Mouse (Mus musculus): ENCODE measurements at regions not wholly inside any gene's neighbourhood (a gene's known extent, or its start where the extent isn't known, plus 50 kb on each side); places are given as distances from the start of the nearest gene placed in this dataset.

DNA sequence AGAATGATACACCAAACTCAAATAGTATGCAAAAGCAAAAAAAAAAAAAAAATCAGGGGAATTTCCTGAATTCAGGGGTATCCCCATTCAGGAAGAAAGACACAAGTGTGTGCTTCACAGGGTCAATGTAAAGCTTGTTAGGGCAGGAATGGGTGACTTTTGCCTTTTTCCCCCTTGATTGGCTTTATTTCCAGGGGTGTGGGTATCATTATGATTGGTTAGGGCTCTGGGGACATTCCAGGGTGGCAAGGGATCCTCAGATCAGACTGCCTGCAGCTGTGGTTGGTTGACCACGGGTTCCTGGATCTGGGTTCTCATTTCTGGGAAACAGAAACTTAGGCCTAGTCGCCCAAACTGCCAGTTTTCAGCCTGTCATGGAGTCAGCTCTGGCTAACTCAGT lies 73.4 kb upstream of the Kdr start:
- ATAC-seq (no peak), DNase-seq (no peak)
- Histone ChIP-seq H3K4me3 (ENCODE audit: low read depth, low read length) (no peak overlapping the region), H3K9me3 (ENCODE audit: low read length) (no peaks in the 10 kb centered on the region), H3K27me3 (ENCODE audit: insufficient read depth, low read length) (no peaks in the 10 kb centered on the region), H3K4me2 (ENCODE audit: low read depth) (no peak overlapping the region), H3K36me3 (ENCODE audit: insufficient read depth) (no peaks in the 10 kb centered on the region), H3K4me1 (ENCODE audit: insufficient read depth) (no peaks in the 10 kb centered on the region), H3K9ac (no peak overlapping the region), H3K27ac (ENCODE audit: low read depth, low read length) (no peak overlapping the region)
- no peak for TF ChIP-seq CTCF (IDR thresholded peaks at IDR 0.05; ENCODE audit: low read depth)
- WGBS, result 82% methylated on average over 2 of the region's 2 CpGs

DNA sequence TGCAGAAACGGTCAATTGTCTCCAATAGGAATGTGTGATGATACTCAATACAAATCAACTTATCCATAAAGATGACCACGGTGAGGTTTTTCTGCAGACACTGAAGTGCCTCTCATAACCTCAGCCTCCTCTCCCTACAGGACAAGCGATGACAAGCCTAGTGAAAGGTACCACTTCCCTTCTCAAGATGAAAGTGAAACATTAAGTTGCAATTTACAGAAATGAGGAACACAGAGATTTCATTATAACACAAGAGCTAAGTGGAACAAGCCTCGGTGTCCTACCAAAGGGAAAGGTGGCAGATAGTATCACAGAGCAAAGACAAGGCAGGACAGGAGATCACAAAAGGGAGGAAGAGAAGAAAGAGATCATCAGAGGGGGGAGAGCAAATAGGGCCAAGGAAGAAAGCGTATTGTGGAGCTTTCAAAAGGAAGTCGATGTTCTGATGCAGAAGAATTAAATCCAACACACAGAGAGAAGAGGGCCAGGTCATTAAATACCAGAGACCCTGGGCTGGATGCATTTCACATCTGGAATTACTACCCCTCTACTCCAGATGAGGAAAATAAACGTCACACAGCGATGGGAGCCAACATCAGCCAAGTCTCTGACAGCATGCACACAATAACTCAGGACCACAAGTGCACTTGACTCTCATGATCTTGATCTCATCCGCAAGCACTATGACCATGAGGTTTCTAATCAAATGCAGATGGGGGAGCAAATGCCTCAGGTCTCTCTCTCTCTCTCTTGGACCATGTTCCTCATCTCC lies 70.0 kb upstream of the Kdr start:
- no peak for TF ChIP-seq CTCF (IDR thresholded peaks at IDR 0.05; ENCODE audit: low read depth)
- Histone ChIP-seq H3K4me2 (ENCODE audit: low read depth) (no peak overlapping the region), H3K4me1 (ENCODE audit: insufficient read depth) (no peaks in the 10 kb centered on the region), H3K27ac (ENCODE audit: low read depth, low read length) (no peak overlapping the region), H3K9ac (no peak overlapping the region), H3K27me3 (ENCODE audit: insufficient read depth, low read length) (no peaks in the 10 kb centered on the region), H3K36me3 (ENCODE audit: insufficient read depth) (no peaks in the 10 kb centered on the region), H3K9me3 (ENCODE audit: low read length) (no peaks in the 10 kb centered on the region), H3K4me3 (ENCODE audit: low read depth, low read length) (no peak overlapping the region)
- DNase-seq (no peak), ATAC-seq (no peak)
- WGBS, result 83% methylated on average over 9 of the region's 9 CpGs

DNA sequence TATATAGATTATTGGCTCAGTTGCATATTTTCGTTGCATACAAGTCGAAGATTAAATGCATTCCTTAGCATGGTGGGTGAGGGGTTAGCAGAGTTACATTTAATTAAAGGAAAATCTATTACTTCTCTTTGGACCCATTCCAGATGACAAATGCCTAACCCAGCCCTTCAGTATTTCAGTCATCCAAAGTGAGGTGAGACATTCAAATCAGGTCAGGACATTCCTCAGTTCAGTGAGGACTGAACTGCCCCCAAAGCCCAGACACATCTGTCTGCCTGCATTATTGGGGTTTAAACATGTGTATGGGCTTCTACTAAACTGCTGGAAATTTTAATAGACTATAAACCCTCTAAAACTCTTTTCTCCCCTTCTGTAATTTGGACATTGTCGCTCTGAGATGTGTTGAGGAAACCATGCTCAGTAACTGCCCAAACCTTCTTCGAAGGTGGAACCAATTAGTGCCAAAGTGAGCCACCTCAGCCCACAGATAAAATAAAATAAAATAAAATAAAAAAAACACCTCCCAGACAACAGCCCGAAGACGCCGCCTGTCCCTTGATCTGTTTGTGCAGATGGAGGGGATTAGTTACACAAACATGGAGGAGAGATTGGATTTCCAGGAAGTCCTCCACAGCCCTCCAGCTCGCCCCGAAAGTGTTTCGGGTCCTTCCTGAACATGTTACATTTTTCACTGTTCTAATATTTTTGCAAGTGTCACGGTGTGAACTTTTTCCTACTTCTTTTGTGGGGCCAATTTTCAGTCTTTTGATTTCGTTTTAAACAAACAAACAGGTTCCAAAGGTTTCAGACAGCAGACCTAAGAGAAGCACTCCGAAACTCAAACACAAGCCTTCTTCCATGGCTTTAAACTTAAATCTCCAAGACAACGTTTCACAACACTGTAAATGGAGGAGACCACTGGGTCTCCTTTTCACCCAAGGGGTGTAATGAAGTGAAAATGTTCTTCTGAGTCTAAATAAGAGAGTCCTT lies 65.6 kb upstream of the Kdr start:
- no peaks in the 10 kb centered on the region for H3K27me3 ChIP-seq (ENCODE audit: insufficient read depth, low read length)
- no peak for TF ChIP-seq CTCF (IDR thresholded peaks at IDR 0.05; ENCODE audit: low read depth)
- no peak overlapping the region for H3K4me3 ChIP-seq (ENCODE audit: low read depth, low read length)
- no peak overlapping the region for H3K9ac ChIP-seq
- H3K4me2 ChIP-seq (ENCODE audit: low read depth), result no peak overlapping the region
- ATAC-seq, result no peak
- H3K36me3 ChIP-seq (ENCODE audit: insufficient read depth), result no peaks in the 10 kb centered on the region
- H3K9me3 ChIP-seq (ENCODE audit: low read length), result no peaks in the 10 kb centered on the region
- 86% methylated on average over 14 of the region's 14 CpGs for WGBS
- H3K4me1 ChIP-seq (ENCODE audit: insufficient read depth), result no peaks in the 10 kb centered on the region
- DNase-seq, result no peak
- no peak overlapping the region for H3K27ac ChIP-seq (ENCODE audit: low read depth, low read length)

DNA sequence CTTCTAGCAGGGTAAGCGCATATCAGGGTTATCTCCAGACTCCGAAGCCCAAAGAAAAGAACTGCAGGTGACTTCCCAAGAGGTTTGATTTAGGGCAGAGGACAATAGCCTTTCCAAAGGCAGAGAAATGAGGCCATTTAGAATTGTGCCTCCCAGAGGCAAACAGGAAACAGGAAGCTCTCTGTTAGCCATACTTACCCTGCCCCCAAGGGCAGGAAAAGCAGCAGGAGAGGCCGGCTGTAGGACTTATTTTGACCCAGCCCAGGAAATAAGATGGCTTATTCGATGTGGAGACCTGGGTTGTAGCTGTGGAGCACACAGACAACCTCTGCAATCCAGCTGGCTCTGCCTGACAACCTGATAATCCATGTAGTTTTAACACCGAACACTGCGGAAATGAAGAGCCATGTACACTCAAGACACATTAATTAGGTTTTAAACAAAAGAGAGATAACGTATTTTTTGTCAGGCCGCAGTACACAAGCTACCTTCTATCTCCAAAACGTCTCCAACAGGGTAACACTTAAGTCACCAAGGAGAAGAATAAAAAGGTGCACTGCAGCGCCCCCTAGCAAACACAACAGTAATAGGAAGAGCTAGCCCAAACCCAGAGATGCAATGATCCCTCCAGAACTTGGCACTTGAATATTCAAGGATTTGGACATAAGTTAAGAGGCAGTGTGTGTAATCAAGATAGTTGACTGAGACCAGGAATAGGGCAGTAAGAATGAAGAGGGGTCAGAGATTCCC lies 62.4 kb upstream of the Kdr start:
- Histone ChIP-seq H3K36me3 (ENCODE audit: insufficient read depth) (no peaks in the 10 kb centered on the region), H3K4me3 (ENCODE audit: low read depth, low read length) (no peak overlapping the region), H3K9ac (no peak overlapping the region), H3K27me3 (ENCODE audit: insufficient read depth, low read length) (no peaks in the 10 kb centered on the region), H3K4me1 (ENCODE audit: insufficient read depth) (no peaks in the 10 kb centered on the region), H3K4me2 (ENCODE audit: low read depth) (no peak overlapping the region), H3K9me3 (ENCODE audit: low read length) (no peaks in the 10 kb centered on the region), H3K27ac (ENCODE audit: low read depth, low read length) (no peak overlapping the region)
- ATAC-seq (no peak), DNase-seq (no peak)
- TF ChIP-seq CTCF (IDR thresholded peaks at IDR 0.05; ENCODE audit: low read depth), result peak; percentile 14; the same call in 1 of the 2 replicates
- 72% methylated on average over 10 of the region's 10 CpGs for WGBS

DNA sequence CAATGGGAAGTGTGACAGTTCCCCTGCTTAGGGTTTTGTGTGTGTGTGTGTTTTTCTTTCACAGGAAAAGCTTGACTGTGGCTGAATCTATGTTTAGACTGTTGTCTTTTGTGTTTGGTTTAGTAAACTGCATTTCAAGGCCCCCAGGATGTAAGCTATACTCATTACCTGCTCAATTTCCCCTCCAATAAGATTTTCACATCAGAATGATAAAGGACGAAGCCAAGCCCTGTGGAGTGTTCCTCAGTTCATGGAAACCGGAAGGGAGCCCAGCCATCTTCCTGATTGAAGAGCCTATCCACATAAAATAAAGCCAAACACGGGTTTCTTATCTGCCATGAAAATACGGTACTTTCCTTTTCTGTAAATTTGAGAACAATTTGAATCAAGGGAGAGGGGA lies 50.5 kb upstream of the Kdr start:
- H3K27ac ChIP-seq (ENCODE audit: low read depth, low read length), result no peak overlapping the region
- no peak for ATAC-seq
- no peak overlapping the region for H3K4me2 ChIP-seq (ENCODE audit: low read depth)
- no peak for DNase-seq
- no peaks in the 10 kb centered on the region for H3K4me1 ChIP-seq (ENCODE audit: insufficient read depth)
- WGBS, result 48% methylated on average over 4 of the region's 4 CpGs
- H3K9me3 ChIP-seq (ENCODE audit: low read length), result no peaks in the 10 kb centered on the region
- no peaks in the 10 kb centered on the region for H3K36me3 ChIP-seq (ENCODE audit: insufficient read depth)
- TF ChIP-seq CTCF (IDR thresholded peaks at IDR 0.05; ENCODE audit: low read depth), result no peak
- H3K27me3 ChIP-seq (ENCODE audit: insufficient read depth, low read length), result no peaks in the 10 kb centered on the region
- no peak overlapping the region for H3K9ac ChIP-seq
- no peak overlapping the region for H3K4me3 ChIP-seq (ENCODE audit: low read depth, low read length)

All from forebrain, postnatal 0 days (tissue).